Mouse (Mus musculus) layer of hippocampus, postnatal 25 days (tissue): ENCODE measurements around the gene Kcnab1. TPM values are rescaled to one million over a fixed set of nuclear protein-coding genes. Genes with fewer than 3 reads are reported as not detected.

Experiments
- DNase-seq, 2 experiments: peaks; one replicate each; pipeline ENCODE4 v3.0.0; 2022; ENCODE audit warnings: mixed read lengths in 2 of 2, low spot score in 1 of 2; ENCODE audit errors: extremely low spot score in 1 of 2
- total RNA-seq, 2 experiments: library from RNA; stranded (reverse); gene quantifications; 2 replicates each; pipeline ENCODE4 v1.2.3; 2021

Kcnab1 gene
- total RNA-seq, 2 experiments from 2014 or later = 160 to 161 TPM

DNA sequence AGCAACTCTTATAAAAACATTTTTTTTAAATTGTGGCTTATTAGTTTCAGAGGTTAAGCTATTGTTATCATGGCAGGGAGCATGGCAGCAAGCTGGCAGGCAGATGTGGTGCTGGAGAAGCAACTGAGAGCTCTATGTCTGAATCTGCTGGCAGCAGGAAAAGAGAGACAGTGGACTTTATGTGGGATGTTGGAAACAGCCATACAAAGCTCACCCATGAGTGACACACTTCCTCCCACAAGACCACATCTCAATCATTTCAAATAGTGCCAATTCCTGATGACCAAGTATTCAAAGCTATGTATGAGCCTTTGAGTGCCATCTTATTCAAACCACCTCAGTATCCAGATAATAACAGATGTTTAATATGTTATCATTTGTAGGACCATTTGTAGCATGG is 298.7 kb downstream of the Kcnab1 start:
- no peak for DNase-seq

DNA sequence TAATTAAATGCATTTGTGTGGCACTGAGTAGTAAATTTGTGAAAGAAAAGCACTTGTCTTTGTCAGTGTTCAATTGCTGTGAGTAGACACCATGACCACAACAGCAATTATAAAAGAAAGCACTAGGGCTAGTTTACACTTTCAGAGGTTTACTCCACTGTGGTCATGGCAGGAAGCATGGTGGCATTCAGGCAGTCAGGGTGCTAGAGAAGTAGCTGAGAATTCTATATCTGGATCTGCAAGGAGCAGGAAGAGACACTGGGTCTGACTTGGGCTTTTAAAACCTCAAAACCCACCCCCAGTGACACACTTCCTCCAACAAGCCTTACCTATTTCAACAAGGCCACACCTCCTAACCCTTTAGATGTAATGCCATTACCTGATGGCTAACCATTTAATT is 307.4 kb downstream of the Kcnab1 start:
- no peak for DNase-seq

DNA sequence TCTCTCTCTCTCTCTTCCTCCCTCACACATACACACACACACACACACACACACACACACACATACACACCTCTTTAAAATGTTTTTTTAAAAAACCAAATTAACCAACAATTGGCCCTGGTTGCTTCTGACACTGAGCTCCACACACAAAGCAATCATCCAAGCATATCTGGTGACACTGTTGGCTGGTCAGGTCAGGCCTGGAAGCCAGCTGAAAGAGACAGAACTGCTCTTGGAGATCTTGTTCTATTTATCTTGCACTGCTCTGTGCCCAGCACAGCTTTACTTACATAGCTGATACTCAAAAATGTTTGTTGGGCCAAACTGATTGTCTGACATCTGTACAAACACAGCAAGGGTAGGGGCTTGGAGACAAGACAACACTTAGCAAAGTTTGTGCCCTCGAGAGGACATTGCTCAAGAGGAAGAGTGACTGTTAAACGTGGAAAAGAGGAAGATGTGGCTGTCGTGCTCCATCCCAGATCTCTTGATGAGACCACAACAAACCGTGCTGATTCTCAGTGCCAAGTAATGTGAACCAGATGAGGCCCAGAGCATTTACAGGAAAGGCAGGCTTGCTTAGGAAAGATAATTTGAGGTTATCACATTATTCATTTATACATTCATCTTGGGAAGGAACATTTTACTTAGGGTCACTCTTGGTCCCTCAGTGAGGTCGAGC is 308.9 kb downstream of the Kcnab1 start:
- DNase-seq = no peak

DNA sequence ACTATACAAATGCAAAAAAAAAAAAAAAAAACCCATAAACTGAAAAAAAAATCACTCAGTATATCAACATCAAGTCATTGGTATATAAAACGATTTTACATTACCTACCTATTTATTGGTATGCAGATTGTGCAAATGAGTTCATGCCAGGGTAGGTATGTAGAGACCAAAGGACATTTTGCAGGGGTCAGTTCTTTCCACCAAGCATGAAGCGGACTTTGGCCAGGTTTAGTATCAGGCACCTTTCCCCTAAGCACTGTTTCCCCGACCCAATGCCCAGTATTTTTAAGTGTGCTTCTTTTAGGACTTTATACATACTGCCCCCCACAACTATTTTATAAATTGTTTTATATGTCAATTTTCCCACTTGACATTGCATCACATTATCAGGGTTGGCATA is 310.5 kb downstream of the Kcnab1 start:
- DNase-seq = no peak
